Mouse (Mus musculus) testis, adult 2 months (tissue): ENCODE results near the gene Get4. TPM values are rescaled to one million over a fixed set of nuclear protein-coding genes. Genes with fewer than 3 reads are reported as not detected.

Experiments
- H3K27ac ChIP-seq: fragments of 200-500 bp; 2 replicates; pipeline ENCODE4 v1.5.1; 2012; ENCODE audit warnings: low read depth, low read length; ENCODE audit not compliant: control insufficient read depth, insufficient read depth
- H3K27me3 ChIP-seq: fragments of 200-500 bp; 2 replicates; pipeline ENCODE4 v1.6.1; 2012; ENCODE audit warnings: mild to moderate bottlenecking, low read length, moderate library complexity; ENCODE audit not compliant: control insufficient read depth, insufficient read depth
- H3K36me3 ChIP-seq: fragments of 200-500 bp; 2 replicates; pipeline ENCODE4 v1.6.1; 2012; ENCODE audit warnings: mild to moderate bottlenecking, low read length; ENCODE audit not compliant: control insufficient read depth, insufficient read depth
- H3K4me1 ChIP-seq: fragments of 200-500 bp; 2 replicates; pipeline ENCODE4 v1.6.1; 2012; ENCODE audit warnings: low read length; ENCODE audit not compliant: control insufficient read depth, insufficient read depth
- H3K4me3 ChIP-seq: fragments of 200-500 bp; 2 replicates; pipeline ENCODE4 v1.5.1; 2012; ENCODE audit warnings: low read depth, mild to moderate bottlenecking, low read length, moderate library complexity, mixed read lengths; ENCODE audit not compliant: control insufficient read depth
- CTCF ChIP-seq: fragments of 200-500 bp; IDR thresholded peaks from 2 replicates; pipeline ENCODE4 v1.5.1; 2012; ENCODE audit warnings: low read depth, mild to moderate bottlenecking, inconsistent platforms, low read length, moderate library complexity; ENCODE audit not compliant: control insufficient read depth, insufficient read depth, insufficient replicate concordance
- POLR2A ChIP-seq: fragments of 200-500 bp; IDR thresholded peaks from 2 replicates; pipeline ENCODE4 v1.6.1; 2012; ENCODE audit warnings: low read depth, mild to moderate bottlenecking, inconsistent platforms, low read length, moderate library complexity; ENCODE audit not compliant: control insufficient read depth
- polyA plus RNA-seq: library from polyadenylated mRNA; depleted of rRNA; stranded (reverse); fragments of >200 nt; gene quantifications from 2 replicates; pipeline ENCODE4 v1.2.3, GENCODE M21; 2012

Get4 gene
- polyA plus RNA-seq, 1 experiment: 117 TPM

DNA sequence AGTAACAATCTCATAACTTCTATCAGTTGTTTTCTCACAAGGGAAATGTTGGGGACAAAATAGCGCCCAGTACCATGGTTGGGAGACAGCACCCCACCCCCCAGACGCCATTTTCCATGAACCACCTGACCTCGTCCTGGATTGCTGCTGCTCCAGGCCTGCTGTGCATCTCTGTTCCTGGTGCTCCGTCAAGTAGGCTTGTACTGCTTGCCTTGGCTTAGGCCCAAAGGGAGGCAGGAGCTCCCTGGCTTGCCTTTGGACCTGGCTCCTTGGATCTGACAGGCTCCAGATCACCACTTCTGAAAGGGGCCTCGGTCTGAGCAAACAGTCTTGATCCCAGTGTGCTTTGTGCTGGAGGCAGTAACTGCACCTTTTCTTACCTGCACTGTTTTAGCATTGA, 7.7 kb downstream of the Get4 start:
- H3K4me1 ChIP-seq: peaks cover 8% of the 10 kb centered on the region
- H3K27ac ChIP-seq: no peak overlapping the region
- H3K27me3 ChIP-seq: no peaks in the 10 kb centered on the region
- TF ChIP-seq CTCF (no peak), POLR2A (no peak)
- no peak overlapping the region for H3K4me3 ChIP-seq
- no peaks in the 10 kb centered on the region; the same call in 1 of the 2 replicates for H3K36me3 ChIP-seq

DNA sequence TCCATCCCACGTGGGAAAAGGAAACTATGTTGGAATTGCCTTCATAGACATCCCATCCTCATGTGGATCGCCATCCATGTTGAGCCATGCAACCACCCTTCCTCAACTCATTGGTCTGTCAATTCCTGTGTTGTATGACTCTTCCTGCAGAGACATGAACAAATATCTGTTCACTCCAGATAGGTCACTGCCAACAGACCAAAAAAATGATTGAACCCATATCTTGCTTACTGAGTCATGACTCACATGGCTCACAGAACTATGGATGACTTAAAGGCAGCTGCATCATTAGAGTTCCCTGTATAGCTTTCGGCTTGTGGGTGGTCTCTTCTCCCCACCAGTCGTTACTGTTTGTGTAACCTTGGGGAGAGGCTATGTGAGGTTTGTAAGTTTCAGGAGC, 9.3 kb downstream of the Get4 start:
- no peak for TF ChIP-seq CTCF
- no peak for TF ChIP-seq POLR2A
- Histone ChIP-seq H3K27ac (no peak overlapping the region), H3K4me1 (peaks cover 2% of the 10 kb centered on the region; the same call in 1 of the 2 replicates), H3K4me3 (no peak overlapping the region), H3K27me3 (no peaks in the 10 kb centered on the region), H3K36me3 (no peaks in the 10 kb centered on the region; the same call in none of the 2 replicates)

DNA sequence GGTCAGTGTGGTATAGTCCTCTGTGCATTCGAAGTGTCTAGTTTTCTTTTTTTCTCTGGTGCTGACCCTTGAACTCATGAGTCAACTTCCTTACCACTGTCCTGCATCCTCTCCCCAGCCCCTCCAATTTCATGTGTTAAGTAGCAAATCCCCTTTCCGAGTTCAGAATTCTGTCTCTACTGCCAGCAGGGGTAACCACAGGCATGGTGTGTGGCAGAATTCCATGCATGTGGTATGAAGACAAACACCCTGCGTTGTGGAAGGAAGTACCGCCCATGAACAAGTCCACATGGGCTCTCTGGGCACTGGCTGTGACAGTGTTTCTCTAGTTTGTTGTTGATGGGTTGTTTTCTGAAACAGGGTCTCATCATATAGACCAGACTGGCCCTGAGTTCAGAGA, 15.5 kb downstream of the Get4 start:
- Histone ChIP-seq H3K27me3 (no peaks in the 10 kb centered on the region), H3K36me3 (no peaks in the 10 kb centered on the region; the same call in none of the 2 replicates), H3K27ac (no peak overlapping the region), H3K4me1 (0 out of 2 replicates have a peak, but pooled peaks cover 2% of the 10 kb centered on the region), H3K4me3 (no peak overlapping the region)
- TF ChIP-seq CTCF (no peak), POLR2A (no peak)

DNA sequence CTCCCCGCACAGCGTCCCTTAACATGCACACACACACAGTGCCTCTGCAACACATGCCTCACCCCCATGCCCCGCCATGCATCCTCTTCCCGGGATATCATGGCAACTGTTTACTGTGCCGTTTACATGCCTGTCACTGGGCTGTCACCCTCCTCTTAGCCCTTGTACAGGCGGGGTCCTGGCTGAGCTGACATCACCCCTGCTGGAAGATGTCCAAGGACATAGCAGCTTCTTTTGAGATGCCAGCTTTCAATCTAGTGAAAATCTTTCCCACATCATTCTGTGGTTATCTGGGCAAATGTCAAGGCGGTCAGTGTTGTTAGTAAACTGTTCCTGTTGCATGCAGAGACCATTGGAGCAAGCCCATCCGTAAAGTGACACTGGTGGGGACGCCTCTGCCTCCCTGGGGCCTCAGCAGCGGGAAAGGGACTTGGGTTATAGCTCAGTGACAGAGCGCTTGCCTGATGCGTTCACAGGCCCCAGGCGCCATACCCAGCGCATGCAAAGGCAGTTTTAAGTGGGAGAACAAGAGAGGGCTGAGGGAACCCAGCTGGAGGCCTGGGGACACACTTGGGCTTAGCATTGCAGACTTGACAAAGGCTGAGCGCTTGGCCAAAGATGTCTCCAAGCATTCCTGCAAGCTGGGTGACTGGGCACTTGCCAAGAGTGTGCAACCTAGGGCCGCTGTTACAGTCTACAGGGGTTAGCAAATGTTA, 18.8 kb downstream of the Get4 start:
- Histone ChIP-seq H3K36me3 (no peaks in the 10 kb centered on the region; the same call in none of the 2 replicates), H3K27me3 (no peaks in the 10 kb centered on the region), H3K27ac (no peak overlapping the region), H3K4me3 (no peak overlapping the region), H3K4me1 (0 out of 2 replicates have a peak, but pooled peaks cover 2% of the 10 kb centered on the region)
- TF ChIP-seq CTCF (no peak), POLR2A (no peak)

DNA sequence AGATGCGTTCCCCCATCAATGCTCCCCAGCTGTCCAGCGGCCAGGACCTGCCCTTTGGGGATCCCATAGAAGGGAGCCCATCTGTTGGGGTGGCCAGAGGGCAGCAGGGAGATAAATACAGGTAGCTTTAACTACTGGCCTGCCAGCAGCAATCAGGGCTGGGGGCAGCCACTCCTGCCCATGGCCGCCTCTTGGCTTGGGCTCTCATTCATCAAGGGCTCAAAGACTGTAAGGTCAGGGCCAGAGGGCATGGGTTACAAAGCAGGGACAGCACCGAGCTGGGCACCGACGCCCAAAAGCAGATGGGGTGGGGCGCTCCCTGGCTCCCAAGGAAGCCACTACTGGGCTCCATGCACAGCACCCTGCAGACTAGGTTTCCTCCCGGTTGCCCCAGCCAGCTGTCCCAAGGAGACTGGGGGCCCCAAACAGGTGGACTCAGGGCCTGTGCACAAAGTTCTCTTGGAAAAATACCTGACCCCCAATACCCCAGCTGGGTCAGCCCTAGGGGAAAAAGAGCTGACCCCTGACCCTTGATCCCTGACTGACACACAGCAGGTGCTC, 19.9 kb downstream of the Get4 start:
- TF ChIP-seq CTCF: no peak
- TF ChIP-seq POLR2A: no peak
- Histone ChIP-seq H3K27me3 (no peaks in the 10 kb centered on the region), H3K4me1 (0 out of 2 replicates have a peak, but pooled peaks cover 2% of the 10 kb centered on the region), H3K27ac (no peak overlapping the region), H3K36me3 (no peaks in the 10 kb centered on the region; the same call in 1 of the 2 replicates), H3K4me3 (no peak overlapping the region)

DNA sequence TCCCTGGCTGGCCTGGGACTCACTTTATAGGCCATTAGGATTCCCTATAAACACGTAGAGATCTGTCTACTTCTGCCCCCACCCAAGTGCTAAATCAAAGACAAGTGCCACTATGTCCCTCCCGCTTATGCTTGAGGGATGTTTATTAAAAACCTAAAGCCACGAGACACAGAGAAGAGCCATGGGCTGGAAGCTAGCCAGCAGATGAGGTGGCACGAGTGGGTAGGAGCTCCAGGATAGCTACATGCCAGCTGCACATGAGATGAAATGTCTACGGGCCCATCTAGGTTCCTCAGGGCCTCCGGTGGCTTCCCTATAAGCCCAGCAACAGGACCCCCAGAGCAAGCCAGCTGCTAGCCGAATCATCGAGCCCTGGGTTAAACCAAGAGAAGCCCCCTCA, 25.2 kb downstream of the Get4 start:
- no peak overlapping the region for H3K27ac ChIP-seq

DNA sequence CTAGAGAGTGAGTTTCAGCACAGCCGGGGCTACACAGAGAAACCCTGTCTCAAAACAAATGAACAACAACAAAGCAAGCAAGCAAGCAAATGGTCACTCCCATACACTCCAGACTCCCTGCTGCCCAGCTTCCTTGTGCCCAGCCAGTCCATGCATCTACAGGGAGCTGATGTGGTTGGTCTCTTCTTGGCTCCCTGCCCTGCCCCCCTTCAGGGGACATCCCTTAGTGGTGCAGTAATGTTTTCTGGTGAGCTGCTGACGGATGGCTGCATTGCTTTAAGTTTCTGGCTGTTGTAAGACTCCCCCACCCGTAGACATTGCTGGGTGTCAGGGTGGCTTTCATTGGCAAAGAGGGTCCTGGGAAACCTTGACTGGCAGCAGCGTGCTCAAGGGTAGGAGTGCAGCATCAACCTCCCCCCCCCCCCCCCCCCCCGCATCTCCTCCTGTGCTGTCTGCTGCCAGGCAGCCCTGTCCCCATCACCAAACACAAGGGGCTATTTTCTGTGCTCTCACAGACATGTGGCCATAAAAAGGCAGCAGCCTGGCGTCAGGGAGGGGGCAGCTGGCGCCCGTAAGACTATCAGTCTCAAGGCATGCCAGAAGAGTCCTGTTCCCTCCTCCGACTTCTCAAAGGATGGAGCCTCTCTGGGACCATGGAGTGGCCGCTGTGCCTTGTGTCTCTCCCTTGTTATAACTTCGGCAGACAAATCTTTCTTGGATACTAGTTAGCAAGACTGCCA, 29.4 kb downstream of the Get4 start:
- no peak for TF ChIP-seq POLR2A
- TF ChIP-seq CTCF: no peak
- no peak overlapping the region for H3K4me3 ChIP-seq
- no peak overlapping the region for H3K27ac ChIP-seq
- H3K36me3 ChIP-seq: no peaks in the 10 kb centered on the region
- no peaks in the 10 kb centered on the region for H3K27me3 ChIP-seq
- peaks cover 2% of the 10 kb centered on the region; the same call in 1 of the 2 replicates for H3K4me1 ChIP-seq

More for the DNA sequence above, 25.2 kb downstream of the Get4 start:
- no peaks in the 10 kb centered on the region for H3K36me3 ChIP-seq
- H3K27me3 ChIP-seq: no peaks in the 10 kb centered on the region
- TF ChIP-seq CTCF (no peak), POLR2A (no peak)
- no peak overlapping the region for H3K4me3 ChIP-seq
- H3K4me1 ChIP-seq: no peaks in the 10 kb centered on the region

DNA sequence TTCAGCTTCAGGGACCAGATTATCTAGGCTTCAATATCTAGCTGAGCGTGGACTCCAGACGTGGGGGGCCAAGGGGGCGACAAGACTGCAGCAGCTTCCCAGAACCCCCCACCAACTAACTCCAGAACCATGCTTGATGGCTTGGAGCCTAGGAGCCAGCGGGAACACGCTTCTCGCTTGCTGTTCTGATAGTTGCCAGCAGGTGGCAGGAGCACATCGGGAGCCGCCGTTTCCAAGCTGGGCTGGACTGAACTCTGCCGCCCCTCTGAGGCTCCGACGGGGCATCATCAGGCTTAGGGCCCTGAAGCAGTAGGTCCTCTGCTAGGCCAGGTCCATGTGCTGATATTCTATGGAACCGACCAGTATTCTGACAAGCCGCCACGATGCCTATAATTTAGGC, 30.1 kb downstream of the Get4 start:
- Histone ChIP-seq H3K27me3 (no peaks in the 10 kb centered on the region), H3K27ac (no peak overlapping the region), H3K4me3 (no peak overlapping the region), H3K36me3 (no peaks in the 10 kb centered on the region), H3K4me1 (peaks cover 2% of the 10 kb centered on the region; the same call in 1 of the 2 replicates)
- TF ChIP-seq CTCF: peak; percentile 92; the same call in 1 of the 2 replicates
- TF ChIP-seq POLR2A: no peak
